19 mouse cellular contexts compared by ENCODE assay signal in the genomic region with DNA sequence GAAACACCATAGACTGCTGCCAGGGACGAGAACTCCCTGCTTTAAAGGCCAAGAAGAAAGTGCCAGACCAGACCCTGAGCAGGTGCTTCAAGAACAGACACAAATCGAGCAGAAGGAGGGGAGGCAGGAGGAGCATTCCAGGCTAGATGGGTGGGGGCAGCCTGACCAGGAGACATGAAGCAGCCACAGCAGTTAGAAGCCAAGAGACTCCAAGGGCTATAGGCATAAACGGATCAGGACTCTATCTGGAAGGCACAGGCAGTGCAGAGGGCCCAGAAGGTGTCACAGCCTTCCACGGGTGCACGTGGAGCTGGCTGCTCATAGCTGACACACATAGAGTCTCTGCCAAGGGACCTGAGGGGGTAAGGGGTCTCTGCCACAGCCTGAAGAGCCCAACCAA. TPM values are rescaled to one million over a fixed set of nuclear protein-coding genes. Genes with fewer than 3 reads are reported as not detected.
DNase-seq lines count a peak whose midpoint lies in the region; ATAC-seq and TF ChIP-seq lines count a peak whose summit lies in the region.
"Had no signal": no experiment of that assay in that cellular context is flagged by ENCODE, and none has a peak within 500 bp of the region (broad histone marks: within the 10 kb centered on the region; RNA-seq: fewer than 3 reads in every experiment).

No protein-coding gene starts in this region.

- ATAC-seq in midbrain, embryonic 11.5 days (ENCODE audit: low FRiP score) = no peak
- no peak for ATAC-seq in midbrain, postnatal 0 days (ENCODE audit: low FRiP score)
- ATAC-seq: activated CD4-positive, CD25-positive, alpha-beta regulatory T cell, adult 4 months; CD4-positive, CD25-positive, alpha-beta regulatory T cell, adult 4 months; Patski had no signal

- TF ChIP-seq CTCF in midbrain, postnatal 0 days (IDR thresholded peaks at IDR 0.05) = no peak
- TF ChIP-seq CTCF in E14TG2a.4 (conservative IDR thresholded peaks at IDR 0.05; ENCODE audit: low read length) = no peak

- no peak overlapping the region for H3K9ac ChIP-seq in midbrain, embryonic 11.5 days (ENCODE audit: low read length)
- no peak overlapping the region for H3K9ac ChIP-seq in midbrain, postnatal 0 days (replicated peaks; ENCODE audit: low read length, poor library complexity, severe bottlenecking)

- H3K4me1 ChIP-seq in midbrain, embryonic 11.5 days (ENCODE audit: control insufficient read depth, insufficient read depth, low read length) = no peaks in the 10 kb centered on the region
- no peaks in the 10 kb centered on the region for H3K4me1 ChIP-seq in midbrain, postnatal 0 days (ENCODE audit: insufficient read depth, low read length)
- H3K4me1 ChIP-seq in E14TG2a.4 (replicated peaks; ENCODE audit: low read depth, low read length) = peaks cover 80% of the 10 kb centered on the region

- H3K9me3 ChIP-seq in midbrain, embryonic 11.5 days (ENCODE audit: control insufficient read depth, low read length) = no peaks in the 10 kb centered on the region
- H3K9me3 ChIP-seq in midbrain, postnatal 0 days (ENCODE audit: low read length) = no peaks in the 10 kb centered on the region
- no peaks in the 10 kb centered on the region for H3K9me3 ChIP-seq in E14TG2a.4 (ENCODE audit: low read length)
- H3K9me3 ChIP-seq: G1E had no signal

- H3K4me3 ChIP-seq in midbrain, embryonic 11.5 days (ENCODE audit: low read depth, low read length) = no peak overlapping the region
- no peak overlapping the region for H3K4me3 ChIP-seq in midbrain, postnatal 0 days (ENCODE audit: low read depth, low read length)
- 0 out of 2 replicates have a peak overlapping the region, but pooled peaks have one; percentile 1 for H3K4me3 ChIP-seq in E14TG2a.4 (replicated peaks; ENCODE audit: low read length)

- peak; percentile 17 for DNase-seq in adrenal gland, postnatal 10 days
- no peak for DNase-seq in adrenal gland, postnatal 14 days
- DNase-seq in midbrain, embryonic 11.5 days (ENCODE audit: low spot score, missing footprints) = peak; percentile 66
- DNase-seq in midbrain, postnatal 0 days (ENCODE audit: low spot score) = no peak
- DNase-seq in gastrocnemius, postnatal 10 days = no peak
- DNase-seq: adrenal gland, adult 8-10 months; B cell, adult 2 months; cerebellum, adult 11 months; cerebellum, adult 11-12 months; cerebellum, adult 18-20 months; cerebellum, adult 2 months; cerebellum, adult 8-10 months; cerebellum, adult 9-10 months had no signal

- 88% methylated on average over 5 of the region's 5 CpGs for WGBS in midbrain, embryonic 11.5 days
- WGBS in midbrain, postnatal 0 days = 89% methylated on average over 5 of the region's 5 CpGs

- H3K36me3 ChIP-seq in midbrain, embryonic 11.5 days (ENCODE audit: control insufficient read depth, insufficient read depth, low read length) = peaks cover 64% of the 10 kb centered on the region
- peaks cover 79% of the 10 kb centered on the region for H3K36me3 ChIP-seq in midbrain, postnatal 0 days (ENCODE audit: insufficient read depth, low read length)
- peaks cover 98% of the 10 kb centered on the region for H3K36me3 ChIP-seq in E14TG2a.4 (ENCODE audit: insufficient read depth, low read length)

- no peaks in the 10 kb centered on the region for H3K27me3 ChIP-seq in midbrain, embryonic 11.5 days (ENCODE audit: control insufficient read depth, insufficient read depth, low read length)
- no peaks in the 10 kb centered on the region for H3K27me3 ChIP-seq in midbrain, postnatal 0 days (ENCODE audit: insufficient read depth, low read length)
- H3K27me3 ChIP-seq in E14TG2a.4 (ENCODE audit: insufficient read depth, low read length) = no peaks in the 10 kb centered on the region
- H3K27me3 ChIP-seq: CH12.LX, Patski had no signal

- H3K27ac ChIP-seq in midbrain, embryonic 11.5 days (ENCODE audit: low read depth, low read length) = no peak overlapping the region
- H3K27ac ChIP-seq in midbrain, postnatal 0 days (ENCODE audit: low read depth, low read length) = no peak overlapping the region

- H3K4me2 ChIP-seq in midbrain, embryonic 11.5 days = no peak overlapping the region
- H3K4me2 ChIP-seq in midbrain, postnatal 0 days (ENCODE audit: low read depth, low read length, poor library complexity, severe bottlenecking) = no peak overlapping the region

RNA-seq across cellular contexts. Expression of gene Brd3os, which starts 18.0 kb away (rescaled TPM):
- 1 to 10 TPM; 4.8 to 5.7 TPM for total RNA-seq in adrenal gland, postnatal 10 days (2021)
- 5.0 and 7.9 TPM in 2 replicates for total RNA-seq in adrenal gland, postnatal 14 days (2021)
- polyA plus RNA-seq in midbrain, embryonic 11.5 days (2014; fragmentation: Nextera tagmentation; extraction: Ambion mirVana) = 15.1 and 16.3 TPM in 2 replicates
- 32.9 and 44.2 TPM in 2 replicates for total RNA-seq in midbrain, postnatal 0 days (2014; rRNA removed)
- 42.5 and 47.4 TPM in 2 replicates for polyA plus RNA-seq in midbrain, postnatal 0 days (2015; fragmentation: Nextera tagmentation; extraction: Ambion mirVana)
- total RNA-seq in gastrocnemius, postnatal 10 days (2021) = 1 to 10 TPM in 1 of 2 experiments, under 1 TPM in 1; 0.94 to 1.6 TPM

RNA-seq across cellular contexts. Expression of gene Vav2, which starts 33.3 kb away (rescaled TPM):
- total RNA-seq in adrenal gland, postnatal 10 days (2021) = 10 to 100 TPM; 21.5 to 29.6 TPM
- 21.7 and 28.3 TPM in 2 replicates for total RNA-seq in adrenal gland, postnatal 14 days (2021)
- polyA plus RNA-seq in midbrain, embryonic 11.5 days (2014; fragmentation: Nextera tagmentation; extraction: Ambion mirVana) = 13.7 and 15.0 TPM in 2 replicates
- 33.6 and 34.8 TPM in 2 replicates for total RNA-seq in midbrain, postnatal 0 days (2014; rRNA removed)
- 6.4 TPM in 2 replicates for polyA plus RNA-seq in midbrain, postnatal 0 days (2015; fragmentation: Nextera tagmentation; extraction: Ambion mirVana)
- total RNA-seq in gastrocnemius, postnatal 10 days (2021) = 1 to 10 TPM; 5.6 to 8.9 TPM

RNA-seq across cellular contexts. Expression of gene Brd3, which starts 47.3 kb away (rescaled TPM):
- total RNA-seq in adrenal gland, postnatal 10 days (2021) = 10 to 100 TPM; 83.9 to 89.7 TPM
- total RNA-seq in adrenal gland, postnatal 14 days (2021) = 79.8 and 92.0 TPM in 2 replicates
- polyA plus RNA-seq in midbrain, embryonic 11.5 days (2014; fragmentation: Nextera tagmentation; extraction: Ambion mirVana) = 168 and 189 TPM in 2 replicates
- total RNA-seq in midbrain, postnatal 0 days (2014; rRNA removed) = 43.8 and 54.7 TPM in 2 replicates
- 124 TPM in 2 replicates for polyA plus RNA-seq in midbrain, postnatal 0 days (2015; fragmentation: Nextera tagmentation; extraction: Ambion mirVana)
- total RNA-seq in gastrocnemius, postnatal 10 days (2021) = 10 to 100 TPM; 52.3 to 53.6 TPM

RNA-seq across cellular contexts. Expression of gene Wdr5, which starts 54.8 kb away (rescaled TPM):
- 10 to 100 TPM; 35.2 to 38.3 TPM for total RNA-seq in adrenal gland, postnatal 10 days (2021)
- total RNA-seq in adrenal gland, postnatal 14 days (2021) = 32.7 and 39.0 TPM in 2 replicates
- polyA plus RNA-seq in midbrain, embryonic 11.5 days (2014; fragmentation: Nextera tagmentation; extraction: Ambion mirVana) = 63.5 and 69.1 TPM in 2 replicates
- total RNA-seq in midbrain, postnatal 0 days (2014; rRNA removed) = 48.9 and 50.1 TPM in 2 replicates
- 34.5 and 35.4 TPM in 2 replicates for polyA plus RNA-seq in midbrain, postnatal 0 days (2015; fragmentation: Nextera tagmentation; extraction: Ambion mirVana)
- 10 to 100 TPM; 27.4 to 27.8 TPM for total RNA-seq in gastrocnemius, postnatal 10 days (2021)

Comparison
In these comparisons a context has a peak if more than half of its experiments do, and no peak if none do; other contexts are left out.
1. DNase-seq: peak in adrenal gland, postnatal 10 days (single experiment) and midbrain, embryonic 11.5 days (single experiment); none in adrenal gland, postnatal 14 days (single experiment), midbrain, postnatal 0 days (single experiment) and gastrocnemius, postnatal 10 days (single experiment).